Mouse (Mus musculus) forebrain, embryonic 16.5 days (tissue): ENCODE data around the gene Drc7. TPM values are rescaled to one million over a fixed set of nuclear protein-coding genes. Genes with fewer than 3 reads are reported as not detected.

Source experiments
- ATAC-seq: fragments of 200-750 bp; cut with Nextera tagmentation; 2 replicates; pipeline ENCODE4 v1.8.0; 2017; ENCODE audit warnings: mild to moderate bottlenecking, moderate library complexity
- H3K27ac ChIP-seq: fragments of 300-500 bp; sonication (generic); 2 replicates; pipeline ENCODE4 v1.5.1; 2014; ENCODE audit warnings: low read length, control low read depth
- H3K27me3 ChIP-seq: fragments of 300-500 bp; sonication (generic); replicated peaks from 2 replicates; pipeline ENCODE4 v1.6.1; 2014; ENCODE audit warnings: low read length; ENCODE audit not compliant: control insufficient read depth, insufficient read depth
- H3K36me3 ChIP-seq: fragments of 300-500 bp; sonication (generic); 2 replicates; pipeline ENCODE4 v1.6.1; 2014; ENCODE audit not compliant: control insufficient read depth, insufficient read depth
- H3K4me1 ChIP-seq: fragments of 300-500 bp; sonication (generic); replicated peaks from 2 replicates; pipeline ENCODE4 v1.6.1; 2014; ENCODE audit warnings: low read length; ENCODE audit not compliant: control insufficient read depth, insufficient read depth
- H3K4me2 ChIP-seq: fragments of 300-500 bp; sonication (generic); 2 replicates; pipeline ENCODE4 v1.6.1; 2014; ENCODE audit warnings: mild to moderate bottlenecking, low read length, control low read depth
- H3K4me3 ChIP-seq: fragments of 300-500 bp; sonication (generic); replicated peaks from 2 replicates; pipeline ENCODE4 v1.5.1; 2014; ENCODE audit warnings: mild to moderate bottlenecking, low read length, control low read depth
- H3K9ac ChIP-seq: fragments of 300-500 bp; sonication (generic); replicated peaks from 2 replicates; pipeline ENCODE4 v1.6.1; 2014; ENCODE audit warnings: low read depth, low read length, control low read depth
- H3K9me3 ChIP-seq: fragments of 300-500 bp; sonication (generic); 2 replicates; pipeline ENCODE4 v1.6.1; 2016; ENCODE audit warnings: low read length; ENCODE audit not compliant: control insufficient read depth
- WGBS: fragments of 180-500 bp; shearing (Covaris S2); extraction: QIAGEN DNeasy Blood & Tissue Kit; methylation state at CpG from one replicate; pipeline ENCODE4 v1.1.7; 2014; 5-methylcytosine and 5-hydroxymethylcytosine counted together
- polyA plus RNA-seq: library from polyadenylated mRNA; unstranded; fragments of >200 nt; fragmentation: Nextera tagmentation; extraction: Ambion mirVana; gene quantifications from 2 replicates; pipeline ENCODE4 v1.2.1, GENCODE M21; 2015

The Drc7 gene
- polyA plus RNA-seq, 1 experiment from 2014 or later = 1.3 TPM

- no peak overlapping the region for H3K9ac ChIP-seq
- H3K4me1 ChIP-seq = no peaks in the 10 kb centered on the region
- no peaks in the 10 kb centered on the region for H3K27me3 ChIP-seq
- ATAC-seq = 0 out of 2 replicates have a peak, but pooled peaks have one; percentile 17
- no peaks in the 10 kb centered on the region for H3K36me3 ChIP-seq
- H3K4me3 ChIP-seq = no peak overlapping the region
- H3K9me3 ChIP-seq = no peaks in the 10 kb centered on the region
- H3K4me2 ChIP-seq = no peak overlapping the region
- 61% methylated on average over 6 of the region's 6 CpGs for WGBS
- H3K27ac ChIP-seq = no peak overlapping the region
Measured at GRCm38 (mm10) chr8:95054438-95054837, 465 bp upstream of the Drc7 start.

DNA sequence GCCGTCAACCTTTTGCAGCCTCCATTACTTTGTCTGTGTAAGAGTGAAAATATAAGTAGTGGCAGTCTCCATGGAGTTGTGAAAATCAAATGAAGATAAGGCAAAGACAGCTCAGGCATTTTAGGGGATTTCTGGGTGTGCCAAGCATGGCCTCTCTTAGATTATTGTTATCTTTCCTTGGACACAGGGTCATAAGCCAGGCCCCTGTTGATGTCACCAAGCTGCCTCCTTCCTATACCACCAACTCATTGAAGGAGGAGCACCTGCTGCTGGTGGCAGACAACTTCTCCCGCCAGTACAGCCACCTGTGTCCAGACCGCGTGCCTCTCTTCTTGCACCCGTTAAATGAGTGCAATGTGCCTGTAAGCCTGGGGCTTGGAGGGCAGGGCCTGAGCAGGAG lies 1.5 kb downstream of the Drc7 start:
- no peak for ATAC-seq
- H3K9ac ChIP-seq = no peak overlapping the region
- no peak overlapping the region for H3K27ac ChIP-seq
- H3K9me3 ChIP-seq = no peaks in the 10 kb centered on the region
- H3K4me2 ChIP-seq = no peak overlapping the region
- no peaks in the 10 kb centered on the region for H3K36me3 ChIP-seq
- WGBS = 83% methylated on average over 5 of the region's 5 CpGs
- no peaks in the 10 kb centered on the region for H3K27me3 ChIP-seq
- no peak overlapping the region for H3K4me3 ChIP-seq
- no peaks in the 10 kb centered on the region for H3K4me1 ChIP-seq

- Histone ChIP-seq H3K4me2 (no peak overlapping the region), H3K4me3 (no peak overlapping the region), H3K9ac (no peak overlapping the region), H3K36me3 (no peaks in the 10 kb centered on the region), H3K27me3 (no peaks in the 10 kb centered on the region), H3K9me3 (no peaks in the 10 kb centered on the region), H3K4me1 (no peaks in the 10 kb centered on the region), H3K27ac (no peak overlapping the region)
- ATAC-seq = no peak
- WGBS = 84% methylated on average over 6 of the region's 6 CpGs
Measured at GRCm38 (mm10) chr8:95058661-95059060, 3.8 kb downstream of the Drc7 start.

- Histone ChIP-seq H3K36me3 (no peaks in the 10 kb centered on the region), H3K4me2 (no peak overlapping the region), H3K9me3 (no peaks in the 10 kb centered on the region), H3K9ac (no peak overlapping the region), H3K27ac (no peak overlapping the region), H3K4me3 (no peak overlapping the region), H3K27me3 (no peaks in the 10 kb centered on the region), H3K4me1 (no peaks in the 10 kb centered on the region)
- 73% methylated on average over 6 of the region's 6 CpGs for WGBS
- no peak for ATAC-seq
Measured at GRCm38 (mm10) chr8:95059812-95060533, 5.1 kb downstream of the Drc7 start.

GRCm38 (mm10) chr8:95064531-95064930 lies 9.6 kb downstream of the Drc7 start:
- H3K9me3 ChIP-seq = no peaks in the 10 kb centered on the region
- no peak overlapping the region for H3K4me2 ChIP-seq
- no peaks in the 10 kb centered on the region for H3K36me3 ChIP-seq
- H3K9ac ChIP-seq = no peak overlapping the region
- ATAC-seq = no peak
- 67% methylated on average over 2 of the region's 2 CpGs for WGBS
- no peaks in the 10 kb centered on the region for H3K27me3 ChIP-seq
- no peaks in the 10 kb centered on the region for H3K4me1 ChIP-seq
- no peak overlapping the region for H3K4me3 ChIP-seq
- H3K27ac ChIP-seq = no peak overlapping the region

DNA sequence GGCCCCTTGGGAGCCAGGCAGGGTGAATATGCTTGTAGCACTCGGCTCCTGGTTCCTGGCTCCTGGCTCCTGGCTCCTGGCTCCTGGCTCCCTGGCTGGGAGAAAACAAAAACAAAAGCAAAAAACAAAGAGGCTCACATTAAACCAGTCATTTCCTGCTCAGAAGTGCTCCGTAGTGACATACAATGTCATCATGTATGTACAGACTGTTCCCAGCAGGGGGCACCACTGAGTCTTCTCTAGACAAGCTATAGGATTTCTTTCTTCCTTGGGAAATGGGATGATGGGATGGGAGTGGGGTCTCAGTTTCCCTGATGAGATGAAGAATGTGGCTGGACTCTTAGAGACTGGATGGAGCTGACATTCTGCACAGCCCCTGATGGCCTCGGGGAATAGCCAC lies 12.7 kb downstream of the Drc7 start:
- Histone ChIP-seq H3K36me3 (no peaks in the 10 kb centered on the region), H3K4me1 (no peaks in the 10 kb centered on the region), H3K27ac (no peak overlapping the region), H3K4me2 (no peak overlapping the region), H3K4me3 (no peak overlapping the region), H3K9ac (no peak overlapping the region), H3K27me3 (no peaks in the 10 kb centered on the region), H3K9me3 (no peaks in the 10 kb centered on the region)
- 40% methylated on average over 3 of the region's 3 CpGs for WGBS
- no peak for ATAC-seq

GRCm38 (mm10) chr8:95075504-95075903 lies 20.6 kb downstream of the Drc7 start:
- Histone ChIP-seq H3K9me3 (no peaks in the 10 kb centered on the region), H3K4me1 (no peaks in the 10 kb centered on the region; the same call in 1 of the 2 replicates), H3K27me3 (0 out of 2 replicates have a peak, but pooled peaks cover 3% of the 10 kb centered on the region), H3K9ac (no peak overlapping the region), H3K27ac (no peak overlapping the region), H3K4me3 (no peak overlapping the region), H3K4me2 (no peak overlapping the region), H3K36me3 (no peaks in the 10 kb centered on the region)
- 74% methylated on average over 3 of the region's 3 CpGs for WGBS
- no peak for ATAC-seq

DNA sequence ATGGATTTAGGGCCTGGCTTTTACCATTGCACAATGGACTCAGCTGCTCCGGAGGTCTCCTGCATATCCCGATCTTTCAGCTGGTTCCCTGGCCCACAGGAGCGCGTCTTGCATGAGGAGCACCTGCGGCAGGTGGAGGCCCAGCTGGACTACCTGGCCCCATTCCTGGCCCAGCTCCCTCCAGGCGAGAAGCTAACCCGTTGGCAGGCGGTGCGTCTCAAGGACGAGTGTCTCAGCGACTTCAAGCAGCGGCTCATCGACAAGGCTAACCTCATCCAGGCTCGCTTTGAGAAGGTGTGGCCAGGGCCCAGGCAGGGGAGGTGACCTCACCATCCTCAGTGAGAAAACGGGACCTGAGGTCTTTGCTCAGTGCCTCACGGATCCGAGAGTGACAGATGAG lies 21.2 kb downstream of the Drc7 start:
- ATAC-seq = no peak

GRCm38 (mm10) chr8:95078055-95078454 lies 23.2 kb downstream of the Drc7 start:
- Histone ChIP-seq H3K4me2 (no peak overlapping the region), H3K27me3 (0 out of 2 replicates have a peak, but pooled peaks cover 3% of the 10 kb centered on the region), H3K36me3 (no peaks in the 10 kb centered on the region), H3K27ac (no peak overlapping the region), H3K4me1 (peaks cover 13% of the 10 kb centered on the region), H3K9ac (no peak overlapping the region), H3K9me3 (no peaks in the 10 kb centered on the region), H3K4me3 (no peak overlapping the region)
- WGBS = 80% methylated on average over 3 of the region's 3 CpGs
- ATAC-seq = no peak

More for the DNA sequence above, 21.2 kb downstream of the Drc7 start:
- no peak overlapping the region for H3K9ac ChIP-seq
- no peak overlapping the region for H3K4me2 ChIP-seq
- WGBS = 84% methylated on average over 17 of the region's 17 CpGs
- H3K4me3 ChIP-seq = no peak overlapping the region
- H3K27me3 ChIP-seq = 0 out of 2 replicates have a peak, but pooled peaks cover 3% of the 10 kb centered on the region
- H3K36me3 ChIP-seq = no peaks in the 10 kb centered on the region
- H3K27ac ChIP-seq = no peak overlapping the region
- H3K4me1 ChIP-seq = no peaks in the 10 kb centered on the region; the same call in 1 of the 2 replicates
- no peaks in the 10 kb centered on the region for H3K9me3 ChIP-seq
